Mouse (Mus musculus) bone marrow macrophage, adult 2 months (primary cell): ENCODE data around the gene Asna1. TPM values are rescaled to one million over a fixed set of nuclear protein-coding genes. Genes with fewer than 3 reads are reported as not detected.

Experiments
- H3K27ac ChIP-seq: 2 replicates; pipeline ENCODE4 v1.5.1; 2012; ENCODE audit warnings: low read depth, low read length; ENCODE audit not compliant: insufficient read depth
- H3K4me1 ChIP-seq: 2 replicates; pipeline ENCODE4 v1.6.1; 2012; ENCODE audit warnings: low read length; ENCODE audit not compliant: control insufficient read depth, insufficient read depth
- H3K4me3 ChIP-seq: 2 replicates; pipeline ENCODE4 v1.5.1; 2012; ENCODE audit warnings: mild to moderate bottlenecking, low read length, moderate library complexity; ENCODE audit not compliant: insufficient read depth
- CTCF ChIP-seq: IDR thresholded peaks from 2 replicates; pipeline ENCODE4 v1.5.1; 2012; ENCODE audit warnings: low read depth, mild to moderate bottlenecking, low read length, moderate library complexity
- POLR2A ChIP-seq: IDR thresholded peaks from 2 replicates; pipeline ENCODE4 v1.6.1; 2012; ENCODE audit warnings: mild to moderate bottlenecking, low read depth, low read length, borderline replicate concordance
- polyA plus RNA-seq: library from polyadenylated mRNA; stranded (reverse); fragments of >200 nt; gene quantifications from 2 replicates; pipeline ENCODE4 v1.2.4, GENCODE M21; 2012; ENCODE audit not compliant: missing spikeins, insufficient read depth, insufficient read length

The Asna1 gene
- polyA plus RNA-seq, 1 experiment, result 74.5 TPM

- peaks cover 9% of the 10 kb centered on the region for H3K4me1 ChIP-seq
- no peak overlapping the region for H3K27ac ChIP-seq
- H3K4me3 ChIP-seq, result no peak overlapping the region
- TF ChIP-seq CTCF (no peak), POLR2A (no peak)
These were observed 30.7 kb downstream of the Asna1 start for GRCm38 (mm10) chr8:84994375-84994774.

- Histone ChIP-seq H3K4me3 (peak overlapping the region; percentile 81), H3K27ac (peak overlapping the region; percentile 12; the same call in 1 of the 2 replicates), H3K4me1 (peaks cover 17% of the 10 kb centered on the region)
- TF ChIP-seq POLR2A, result no peak
- no peak for TF ChIP-seq CTCF
These were observed 34.2 kb downstream of the Asna1 start for GRCm38 (mm10) chr8:84990836-84991235.

- TF ChIP-seq CTCF (no peak; the same call in none of the 2 replicates), POLR2A (0 out of 2 replicates have a peak, but pooled peaks have one; percentile 46)
- peak within 1 kb of the TSS; percentile 46 for H3K27ac ChIP-seq
- H3K4me1 ChIP-seq, result peaks cover 17% of the 10 kb centered on the region
- H3K4me3 ChIP-seq, result peak within 1 kb of the TSS; percentile 81
These were observed 34.7 kb downstream of the Asna1 start, which contains the start of gene Hook2 for GRCm38 (mm10) chr8:84990349-84990748. Gene Hook2 (plus strand): TSS chr8:84990603.

- H3K4me1 ChIP-seq, result peaks cover 20% of the 10 kb centered on the region
- H3K27ac ChIP-seq, result peak overlapping the region; percentile 46
- peak; percentile 61; the same call in 1 of the 2 replicates for TF ChIP-seq CTCF
- no peak for TF ChIP-seq POLR2A
- H3K4me3 ChIP-seq, result peak overlapping the region; percentile 62
These were observed 35.3 kb downstream of the Asna1 start for GRCm38 (mm10) chr8:84989810-84990209.

- Histone ChIP-seq H3K4me1 (peaks cover 23% of the 10 kb centered on the region), H3K4me3 (no peak overlapping the region), H3K27ac (no peak overlapping the region)
- TF ChIP-seq CTCF (no peak), POLR2A (no peak)
These were observed 35.8 kb downstream of the Asna1 start for GRCm38 (mm10) chr8:84989311-84989731.

GRCm38 (mm10) chr8:84987903-84988302 lies 37.2 kb downstream of the Asna1 start:
- no peak overlapping the region for H3K4me3 ChIP-seq
- TF ChIP-seq CTCF (no peak), POLR2A (no peak)
- H3K27ac ChIP-seq, result no peak overlapping the region
- peaks cover 37% of the 10 kb centered on the region for H3K4me1 ChIP-seq

GRCm38 (mm10) chr8:84987388-84987787 lies 37.7 kb downstream of the Asna1 start:
- no peak overlapping the region for H3K4me3 ChIP-seq
- no peak overlapping the region for H3K27ac ChIP-seq
- TF ChIP-seq POLR2A (no peak), CTCF (no peak)
- H3K4me1 ChIP-seq, result peaks cover 40% of the 10 kb centered on the region

- TF ChIP-seq POLR2A, result no peak
- no peak for TF ChIP-seq CTCF
- Histone ChIP-seq H3K4me3 (peak overlapping the region; percentile 71), H3K4me1 (peaks cover 49% of the 10 kb centered on the region), H3K27ac (peak overlapping the region; percentile 99)
These were observed 38.6 kb downstream of the Asna1 start for GRCm38 (mm10) chr8:84986379-84986945.

GRCm38 (mm10) chr8:84985684-84986378 lies 39.2 kb downstream of the Asna1 start:
- Histone ChIP-seq H3K4me1 (peaks cover 52% of the 10 kb centered on the region), H3K4me3 (peak overlapping the region; percentile 71), H3K27ac (peak overlapping the region; percentile 99)
- TF ChIP-seq CTCF (no peak), POLR2A (no peak)
